Mouse (Mus musculus) embryonic facial prominence, embryonic 11.5 days (tissue): ENCODE results near the gene Gtf3c5. TPM values are rescaled to one million over a fixed set of nuclear protein-coding genes. Genes with fewer than 3 reads are reported as not detected.

Source experiments
- ATAC-seq: fragments of 200-750 bp; cut with Nextera tagmentation; replicated peaks from 2 replicates; pipeline ENCODE4 v1.8.0; 2017; ENCODE audit warnings: low read depth; ENCODE audit not compliant: insufficient number of reproducible peaks, low FRiP score, low TSS enrichment
- DNase-seq: peaks from one replicate; pipeline ENCODE4 v3.0.0-alpha.2; 2015; ENCODE audit warnings: low spot score
- H3K27ac ChIP-seq: fragments of 300-500 bp; sonication (generic); replicated peaks from 2 replicates; pipeline ENCODE4 v1.5.1; 2014; ENCODE audit warnings: mild to moderate bottlenecking, low read depth, low read length, control low read depth
- H3K27me3 ChIP-seq: fragments of 300-500 bp; sonication (generic); 2 replicates; pipeline ENCODE4 v1.6.1; 2014; ENCODE audit warnings: mild to moderate bottlenecking, low read length, moderate library complexity, mixed read lengths; ENCODE audit not compliant: control insufficient read depth, insufficient read depth
- H3K36me3 ChIP-seq: fragments of 300-500 bp; sonication (generic); replicated peaks from 2 replicates; pipeline ENCODE4 v1.6.1; 2014; ENCODE audit warnings: low read depth, mild to moderate bottlenecking, low read length, moderate library complexity, mixed read lengths; ENCODE audit not compliant: control insufficient read depth, insufficient read depth
- H3K4me1 ChIP-seq: fragments of 300-500 bp; sonication (generic); 2 replicates; pipeline ENCODE4 v1.6.1; 2014; ENCODE audit warnings: low read length, mixed read lengths; ENCODE audit not compliant: control insufficient read depth, insufficient read depth
- H3K4me2 ChIP-seq: fragments of 300-500 bp; sonication (generic); 2 replicates; pipeline ENCODE4 v1.6.1; 2014; ENCODE audit warnings: low read depth, mild to moderate bottlenecking, control low read depth, low read length, moderate library complexity
- H3K4me3 ChIP-seq: fragments of 300-500 bp; sonication (generic); 2 replicates; pipeline ENCODE4 v1.5.1; 2014; ENCODE audit warnings: low read depth, low read length, control low read depth
- H3K9ac ChIP-seq: fragments of 300-500 bp; sonication (generic); replicated peaks from 2 replicates; pipeline ENCODE4 v1.6.1; 2014; ENCODE audit warnings: mild to moderate bottlenecking, control low read depth, low read length
- H3K9me3 ChIP-seq: fragments of 300-500 bp; sonication (generic); replicated peaks from 2 replicates; pipeline ENCODE4 v1.6.1; 2016; ENCODE audit warnings: mild to moderate bottlenecking, low read length, inconsistent platforms, mixed read lengths; ENCODE audit not compliant: control insufficient read depth
- WGBS: fragments of 180-500 bp; shearing (Covaris S2); extraction: QIAGEN DNeasy Blood & Tissue Kit; methylation state at CpG from one replicate; pipeline ENCODE4 v1.1.7; 2014; 5-methylcytosine and 5-hydroxymethylcytosine counted together
- polyA plus RNA-seq: library from polyadenylated mRNA; unstranded; fragments of >200 nt; fragmentation: Nextera tagmentation; extraction: Ambion mirVana; gene quantifications from 2 replicates; pipeline ENCODE4 v1.2.1, GENCODE M21; 2014

The Gtf3c5 gene
- polyA plus RNA-seq, 1 experiment from 2014 or later, result 38.5 TPM

- no peak for ATAC-seq
These were observed 38.2 kb upstream of the Gtf3c5 start, which contains the start of gene Gfi1b for GRCm38 (mm10) chr2:28621664-28622171. Gfi1b (minus strand) TSS chr2:28621982.

GRCm38 (mm10) chr2:28621111-28621510 is 37.6 kb upstream of the Gtf3c5 start:
- Histone ChIP-seq H3K9ac (no peak overlapping the region), H3K27me3 (peaks cover 4% of the 10 kb centered on the region; the same call in 1 of the 2 replicates), H3K4me3 (no peak overlapping the region), H3K4me2 (no peak overlapping the region), H3K9me3 (no peaks in the 10 kb centered on the region), H3K27ac (no peak overlapping the region), H3K36me3 (no peaks in the 10 kb centered on the region), H3K4me1 (no peaks in the 10 kb centered on the region)
- WGBS, result 26% methylated on average over 2 of the region's 2 CpGs
- ATAC-seq (no peak), DNase-seq (no peak)

More at GRCm38 (mm10) chr2:28621664-28622171, 38.2 kb upstream of the Gtf3c5 start, which contains the start of gene Gfi1b:
- Histone ChIP-seq H3K36me3 (no peaks in the 10 kb centered on the region), H3K4me2 (no peak within 1 kb of the TSS), H3K27ac (no peak within 1 kb of the TSS), H3K4me3 (no peak within 1 kb of the TSS; the same call in 1 of the 2 replicates), H3K9ac (no peak within 1 kb of the TSS), H3K27me3 (peaks cover 4% of the 10 kb centered on the region; the same call in 1 of the 2 replicates), H3K9me3 (no peaks in the 10 kb centered on the region), H3K4me1 (no peaks in the 10 kb centered on the region)
- peak; percentile 39 for DNase-seq
- 10% methylated on average over 16 of the region's 16 CpGs for WGBS

- ATAC-seq (no peak), DNase-seq (no peak)
- H3K4me3 ChIP-seq, result no peak overlapping the region
- no peaks in the 10 kb centered on the region for H3K36me3 ChIP-seq
- H3K27ac ChIP-seq, result no peak overlapping the region
- no peaks in the 10 kb centered on the region for H3K4me1 ChIP-seq
- H3K9ac ChIP-seq, result no peak overlapping the region
- no peak overlapping the region for H3K4me2 ChIP-seq
- no peaks in the 10 kb centered on the region for H3K9me3 ChIP-seq
- 64% methylated on average over 10 of the region's 10 CpGs for whole genome bisulfite sequencing
- H3K27me3 ChIP-seq, result peaks cover 4% of the 10 kb centered on the region; the same call in 1 of the 2 replicates
These were observed 37.0 kb upstream of the Gtf3c5 start for GRCm38 (mm10) chr2:28620522-28620921.

GRCm38 (mm10) chr2:28619369-28619768 is 35.8 kb upstream of the Gtf3c5 start:
- no peak overlapping the region for H3K4me3 ChIP-seq
- no peak overlapping the region for H3K27ac ChIP-seq
- no peaks in the 10 kb centered on the region for H3K36me3 ChIP-seq
- H3K9ac ChIP-seq, result no peak overlapping the region
- ATAC-seq, result no peak
- no peak for DNase-seq
- no peaks in the 10 kb centered on the region for H3K4me1 ChIP-seq
- H3K4me2 ChIP-seq, result no peak overlapping the region
- no peaks in the 10 kb centered on the region for H3K9me3 ChIP-seq
- peaks cover 4% of the 10 kb centered on the region; the same call in 1 of the 2 replicates for H3K27me3 ChIP-seq
- WGBS, result 77% methylated on average over 6 of the region's 6 CpGs

- peaks cover 4% of the 10 kb centered on the region; the same call in 1 of the 2 replicates for H3K27me3 ChIP-seq
These were observed 35.3 kb upstream of the Gtf3c5 start for GRCm38 (mm10) chr2:28618777-28619336.

GRCm38 (mm10) chr2:28617498-28618486 is 34.2 kb upstream of the Gtf3c5 start:
- no peak overlapping the region for H3K4me3 ChIP-seq
- peaks cover 4% of the 10 kb centered on the region; the same call in 1 of the 2 replicates for H3K27me3 ChIP-seq
- H3K27ac ChIP-seq, result no peak overlapping the region
- H3K4me1 ChIP-seq, result no peaks in the 10 kb centered on the region
- no peak overlapping the region for H3K4me2 ChIP-seq
- no peak for DNase-seq
- H3K9ac ChIP-seq, result no peak overlapping the region
- H3K36me3 ChIP-seq, result no peaks in the 10 kb centered on the region
- no peaks in the 10 kb centered on the region for H3K9me3 ChIP-seq
- ATAC-seq, result no peak
- WGBS, result 76% methylated on average over 8 of the region's 8 CpGs

More at GRCm38 (mm10) chr2:28618777-28619336, 35.3 kb upstream of the Gtf3c5 start:
- no peak overlapping the region for H3K4me2 ChIP-seq
- no peaks in the 10 kb centered on the region for H3K36me3 ChIP-seq
- H3K9me3 ChIP-seq, result no peaks in the 10 kb centered on the region
- ATAC-seq (no peak), DNase-seq (no peak)
- 83% methylated on average over 6 of the region's 6 CpGs for WGBS
- H3K4me3 ChIP-seq, result no peak overlapping the region
- no peaks in the 10 kb centered on the region for H3K4me1 ChIP-seq
- no peak overlapping the region for H3K9ac ChIP-seq
- no peak overlapping the region for H3K27ac ChIP-seq

GRCm38 (mm10) chr2:28616874-28617273 is 33.3 kb upstream of the Gtf3c5 start:
- H3K9me3 ChIP-seq, result no peaks in the 10 kb centered on the region
- DNase-seq (no peak), ATAC-seq (no peak)
- no peak overlapping the region for H3K4me3 ChIP-seq
- H3K27ac ChIP-seq, result no peak overlapping the region
- H3K4me1 ChIP-seq, result no peaks in the 10 kb centered on the region
- H3K36me3 ChIP-seq, result no peaks in the 10 kb centered on the region
- H3K4me2 ChIP-seq, result no peak overlapping the region
- H3K27me3 ChIP-seq, result peaks cover 3% of the 10 kb centered on the region; the same call in 1 of the 2 replicates
- 80% methylated on average over 9 of the region's 9 CpGs for WGBS
- H3K9ac ChIP-seq, result no peak overlapping the region
